Comparison of ENCODE assay signal across 10 mouse cellular contexts in the genomic region with DNA sequence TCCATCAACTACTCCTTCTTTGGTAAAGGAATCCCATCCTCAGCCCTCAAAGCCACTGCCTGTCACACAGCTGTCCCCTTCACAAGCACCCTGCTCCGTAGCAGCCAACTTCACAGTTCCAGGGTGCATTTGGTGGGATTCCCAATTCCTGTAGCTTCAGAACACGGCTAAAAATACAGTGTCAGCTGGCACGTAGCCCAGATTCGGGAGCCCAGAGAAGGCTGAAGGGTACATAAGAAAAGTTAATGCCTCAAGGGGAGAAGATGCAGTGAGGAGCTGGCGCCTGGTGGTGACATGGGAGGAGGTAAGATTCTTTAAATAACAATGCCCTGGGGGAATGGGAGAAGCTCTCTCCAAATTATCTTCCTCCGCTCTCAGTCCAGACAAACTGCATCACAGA. TPM values are rescaled to one million over a fixed set of nuclear protein-coding genes. Genes with fewer than 3 reads are reported as not detected.
DNase-seq lines count a peak whose midpoint lies in the region; ATAC-seq lines count a peak whose summit lies in the region.
"Had no signal": no experiment of that assay in that cellular context is flagged by ENCODE, and none has a peak within 500 bp of the region (broad histone marks: within the 10 kb centered on the region; RNA-seq: fewer than 3 reads in every experiment).

No protein-coding gene starts in this region.

- peaks cover 4% of the 10 kb centered on the region for H3K4me1 ChIP-seq in limb, embryonic 15.5 days
- peaks cover 8% of the 10 kb centered on the region; the same call in 1 of the 2 replicates for H3K4me1 ChIP-seq in limb, embryonic 10.5 days
- peaks cover 11% of the 10 kb centered on the region for H3K4me1 ChIP-seq in heart, embryonic 15.5 days (replicated peaks)
- H3K4me1 ChIP-seq in hindbrain, embryonic 14.5 days (replicated peaks; ENCODE audit: control insufficient read depth, insufficient read depth, low read length), result no peaks in the 10 kb centered on the region
- H3K4me1 ChIP-seq: hindbrain, embryonic 10.5 days; liver, embryonic 15.5 days had no signal

- no peak overlapping the region for H3K4me3 ChIP-seq in limb, embryonic 15.5 days
- H3K4me3 ChIP-seq in limb, embryonic 10.5 days, result no peak overlapping the region
- H3K4me3 ChIP-seq in heart, embryonic 15.5 days, result peak overlapping the region; percentile 9; the same call in 1 of the 2 replicates
- no peak overlapping the region for H3K4me3 ChIP-seq in hindbrain, embryonic 14.5 days (replicated peaks; ENCODE audit: low read length)
- H3K4me3 ChIP-seq: hindbrain, embryonic 10.5 days; liver, embryonic 15.5 days had no signal

- H3K4me2 ChIP-seq in limb, embryonic 15.5 days, result no peak overlapping the region
- H3K4me2 ChIP-seq in heart, embryonic 15.5 days, result peak overlapping the region; percentile 52
- no peak overlapping the region for H3K4me2 ChIP-seq in hindbrain, embryonic 14.5 days (replicated peaks)
- H3K4me2 ChIP-seq: liver, embryonic 15.5 days had no signal

- DNase-seq in adrenal gland, postnatal 10 days, result peak; percentile 47
- DNase-seq in adrenal gland, adult 8-10 months, result no peak
- DNase-seq in limb, embryonic 10.5 days (ENCODE audit: low spot score), result no peak
- DNase-seq in right cerebral cortex, adult 2 months (ENCODE audit: low spot score in 2 of 2), result peak; percentile 55 to 70
- no peak for DNase-seq in spleen, postnatal 10 days (ENCODE audit: low spot score in 2 of 2)
- no peak for DNase-seq in hindbrain, embryonic 14.5 days (ENCODE audit: low spot score)

- no peak overlapping the region for H3K9ac ChIP-seq in limb, embryonic 15.5 days
- H3K9ac ChIP-seq in heart, embryonic 15.5 days, result no peak overlapping the region
- no peak overlapping the region for H3K9ac ChIP-seq in hindbrain, embryonic 14.5 days
- H3K9ac ChIP-seq: liver, embryonic 15.5 days had no signal

- H3K27ac ChIP-seq in limb, embryonic 15.5 days, result no peak overlapping the region
- H3K27ac ChIP-seq in limb, embryonic 10.5 days, result no peak overlapping the region
- peak overlapping the region; percentile 71 for H3K27ac ChIP-seq in heart, embryonic 15.5 days
- no peak overlapping the region for H3K27ac ChIP-seq in hindbrain, embryonic 14.5 days
- H3K27ac ChIP-seq: hindbrain, embryonic 10.5 days; liver, embryonic 15.5 days had no signal

- WGBS in limb, embryonic 15.5 days, result 35% methylated on average over 6 of the region's 6 CpGs
- 67% methylated on average over 6 of the region's 6 CpGs for WGBS in limb, embryonic 10.5 days
- WGBS in heart, embryonic 15.5 days, result 19% methylated on average over 6 of the region's 6 CpGs
- 60% methylated on average over 6 of the region's 6 CpGs for WGBS in hindbrain, embryonic 14.5 days

- ATAC-seq in limb, embryonic 15.5 days (ENCODE audit: insufficient number of reproducible peaks, low FRiP score, low TSS enrichment, low read depth), result peak; percentile 35; the same call in 1 of the 2 replicates
- peak; percentile 79 for ATAC-seq in heart, embryonic 15.5 days (replicated peaks; ENCODE audit: insufficient number of reproducible peaks, insufficient read depth, low FRiP score, low read depth)
- ATAC-seq in hindbrain, embryonic 14.5 days (ENCODE audit: low FRiP score), result no peak

- no peaks in the 10 kb centered on the region for H3K9me3 ChIP-seq in limb, embryonic 15.5 days
- H3K9me3 ChIP-seq in limb, embryonic 10.5 days (replicated peaks), result no peaks in the 10 kb centered on the region
- H3K9me3 ChIP-seq in heart, embryonic 15.5 days (replicated peaks), result no peaks in the 10 kb centered on the region
- H3K9me3 ChIP-seq in hindbrain, embryonic 14.5 days (ENCODE audit: control insufficient read depth, low read length), result peaks cover 4% of the 10 kb centered on the region; the same call in 1 of the 2 replicates
- H3K9me3 ChIP-seq: liver, embryonic 15.5 days had no signal

- H3K27me3 ChIP-seq in limb, embryonic 15.5 days, result no peaks in the 10 kb centered on the region
- H3K27me3 ChIP-seq in limb, embryonic 10.5 days (ENCODE audit: low read depth, poor library complexity, severe bottlenecking), result no peaks in the 10 kb centered on the region
- H3K27me3 ChIP-seq in heart, embryonic 15.5 days, result no peaks in the 10 kb centered on the region
- no peaks in the 10 kb centered on the region for H3K27me3 ChIP-seq in hindbrain, embryonic 14.5 days (ENCODE audit: control insufficient read depth, insufficient read depth, low read length)
- H3K27me3 ChIP-seq: liver, embryonic 15.5 days had no signal

- no peaks in the 10 kb centered on the region for H3K36me3 ChIP-seq in limb, embryonic 15.5 days
- no peaks in the 10 kb centered on the region for H3K36me3 ChIP-seq in limb, embryonic 10.5 days
- H3K36me3 ChIP-seq in heart, embryonic 15.5 days, result no peaks in the 10 kb centered on the region
- no peaks in the 10 kb centered on the region for H3K36me3 ChIP-seq in hindbrain, embryonic 14.5 days (replicated peaks; ENCODE audit: control insufficient read depth, insufficient read depth)
- H3K36me3 ChIP-seq: hindbrain, embryonic 10.5 days had no signal

RNA-seq across cellular contexts. Expression of a gene that starts 34.1 kb away (rescaled TPM):
- total RNA-seq in adrenal gland, postnatal 10 days (2021), result 1 to 10 TPM; 5.5 to 7.3 TPM
- total RNA-seq in adrenal gland, adult 8-10 months (2022), result 1 to 10 TPM; 3.7 to 7.8 (median 4.9) TPM
- polyA plus RNA-seq in limb, embryonic 15.5 days (2015; fragmentation: Nextera tagmentation; extraction: Ambion mirVana), result 2.1 and 3.9 TPM in 2 replicates
- 1.2 and 2.0 TPM in 2 replicates for polyA plus RNA-seq in limb, embryonic 10.5 days (2016; fragmentation: Nextera tagmentation; extraction: Ambion mirVana)
- 3.7 and 6.8 TPM in 2 replicates for polyA plus RNA-seq in heart, embryonic 15.5 days (2015; fragmentation: Nextera tagmentation; extraction: Ambion mirVana)
- 1.2 and 1.4 TPM in 2 replicates for polyA plus RNA-seq in hindbrain, embryonic 14.5 days (2014; fragmentation: Nextera tagmentation; extraction: Ambion mirVana)

Comparison
In these comparisons a context has a peak if more than half of its experiments do, and no peak if none do; other contexts are left out.
1. DNase-seq: peak in adrenal gland, postnatal 10 days (single experiment) and right cerebral cortex, adult 2 months (2 of 2); none in adrenal gland, adult 8-10 months (single experiment), limb, embryonic 10.5 days (single experiment), spleen, postnatal 10 days (0 of 2) and hindbrain, embryonic 14.5 days (single experiment).